Mouse (Mus musculus) ovary, adult 18-20 months (tissue): ENCODE measurements around the gene D5Ertd577e.
"Not testable (repeated sequence)": the region's sequence is repeated elsewhere in the genome, so short reads cannot be mapped to it uniquely, and the experiment has no call there.

Experiments
- DNase-seq: peaks from one replicate; pipeline ENCODE4 v3.0.0; 2022; ENCODE audit warnings: low spot score, mixed read lengths

The D5Ertd577e gene

DNA sequence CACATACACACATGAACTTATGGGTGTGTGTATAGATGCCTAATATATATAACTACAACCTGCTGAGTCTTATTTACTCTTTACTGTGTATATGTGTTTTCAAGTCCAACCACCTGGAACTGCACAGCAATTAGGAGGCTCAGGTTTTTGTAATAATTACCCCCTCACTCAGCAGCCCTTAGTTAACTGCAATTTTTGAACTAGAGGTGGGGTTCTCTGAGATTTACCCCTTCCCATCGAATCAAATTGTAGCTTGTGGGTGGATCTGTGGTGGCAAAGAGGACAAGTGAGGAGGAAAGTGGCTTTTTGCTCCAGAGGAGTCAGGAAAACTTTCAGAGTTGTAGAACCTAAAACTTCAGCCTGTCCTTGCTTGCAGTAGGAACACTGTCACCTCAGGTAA lies at the start of gene D5Ertd577e:
TSS of gene D5Ertd577e (plus strand) at position 301 of the 400 bp plus-strand sequence.
- not testable (repeated sequence) for DNase-seq

DNA sequence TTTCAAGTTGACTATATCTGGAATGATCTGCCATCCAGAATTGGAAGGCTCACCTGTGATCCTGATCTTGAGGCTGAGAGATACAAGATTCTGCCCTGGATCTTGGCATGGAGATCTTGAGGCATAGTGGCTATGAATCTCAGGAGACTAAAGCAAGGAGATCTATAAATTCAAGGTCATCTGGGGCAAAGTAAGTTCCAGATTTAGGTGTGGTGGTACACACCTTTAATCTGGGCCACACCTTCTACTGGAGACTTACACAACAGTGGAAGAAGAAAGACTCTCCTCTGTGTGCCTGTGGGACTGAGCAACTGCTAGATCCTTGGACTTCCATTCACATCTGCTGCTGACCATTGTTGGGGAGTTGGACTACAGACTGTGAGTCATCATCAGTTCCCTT lies 53.9 kb downstream of the D5Ertd577e start, which contains the start of gene Gm3286:
TSS of gene Gm3286 (plus strand) at position 301 of the 400 bp plus-strand sequence.
- not testable (repeated sequence) for DNase-seq
